Mouse (Mus musculus): ENCODE data around the gene Sctr.

DNA sequence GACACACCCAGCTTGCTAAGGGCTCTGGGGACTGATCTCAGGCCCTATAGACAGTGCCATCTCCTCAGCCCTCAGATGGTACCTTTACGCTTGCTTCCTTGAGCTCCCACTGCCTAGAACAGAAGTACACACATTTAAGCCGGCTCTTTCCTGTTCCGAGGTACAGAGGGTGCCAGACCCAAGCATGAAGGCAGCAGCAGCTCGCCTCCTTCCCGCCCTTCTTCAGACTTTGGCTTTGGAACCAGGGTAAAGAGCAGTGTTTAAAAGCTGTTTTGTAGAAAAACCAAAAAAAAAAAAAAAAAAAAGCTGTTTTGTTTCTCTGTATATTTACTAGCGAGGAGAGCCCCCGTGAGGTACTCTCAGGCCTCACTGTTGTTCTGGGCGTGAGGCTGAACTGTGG is 105.1 kb downstream of the Sctr start:
- TF ChIP-seq GATA1 (IDR thresholded peaks at IDR 0.05; ENCODE audit: borderline replicate concordance, low read length) (no peak), FLI1 (IDR thresholded peaks at IDR 0.05; ENCODE audit: low read length) (no peak)

Data from megakaryocyte, embryonic 14.5 days (primary cell).